Mouse (Mus musculus) liver, embryonic 15.5 days (tissue): Measurements from ENCODE around the gene Reep1. TPM values are rescaled to one million over a fixed set of nuclear protein-coding genes. Genes with fewer than 3 reads are reported as not detected.

Experiments used
- ATAC-seq: fragments of 200-750 bp; cut with Nextera tagmentation; 2 replicates; pipeline ENCODE4 v1.8.0; 2017; ENCODE audit warnings: moderate number of reproducible peaks, mild to moderate bottlenecking, moderate library complexity; ENCODE audit not compliant: insufficient read depth
- H3K27ac ChIP-seq: fragments of 300-500 bp; sonication (generic); replicated peaks from 2 replicates; pipeline ENCODE4 v1.5.1; 2015; ENCODE audit warnings: mild to moderate bottlenecking, inconsistent platforms
- H3K27me3 ChIP-seq: fragments of 300-500 bp; sonication (generic); 2 replicates; pipeline ENCODE4 v1.6.1; 2015; ENCODE audit warnings: mild to moderate bottlenecking, inconsistent platforms
- H3K36me3 ChIP-seq: fragments of 300-500 bp; sonication (generic); replicated peaks from 2 replicates; pipeline ENCODE4 v1.6.1; 2015; ENCODE audit warnings: moderate library complexity, mild to moderate bottlenecking, inconsistent platforms
- H3K4me1 ChIP-seq: fragments of 300-500 bp; sonication (generic); replicated peaks from 2 replicates; pipeline ENCODE4 v1.6.1; 2015; ENCODE audit warnings: inconsistent platforms
- H3K4me2 ChIP-seq: fragments of 300-500 bp; sonication (generic); 2 replicates; pipeline ENCODE4 v1.6.1; 2015; ENCODE audit warnings: moderate library complexity, mild to moderate bottlenecking, inconsistent platforms
- H3K4me3 ChIP-seq: fragments of 300-500 bp; sonication (generic); replicated peaks from 2 replicates; pipeline ENCODE4 v1.5.1; 2015; ENCODE audit warnings: mild to moderate bottlenecking, inconsistent platforms
- H3K9ac ChIP-seq: fragments of 300-500 bp; sonication (generic); 2 replicates; pipeline ENCODE4 v1.6.1; 2015; ENCODE audit warnings: moderate library complexity, mild to moderate bottlenecking, inconsistent platforms
- H3K9me3 ChIP-seq: fragments of 300-500 bp; sonication (generic); replicated peaks from 2 replicates; pipeline ENCODE4 v1.6.1; 2016; ENCODE audit warnings: inconsistent platforms
- WGBS: fragments of 180-500 bp; shearing (Covaris S2); methylation state at CpG from one replicate; pipeline ENCODE4 v1.1.7; 2015; ENCODE audit warnings: mixed read lengths; ENCODE audit not compliant: insufficient replicate concordance; 5-methylcytosine and 5-hydroxymethylcytosine counted together
- polyA plus RNA-seq: library from polyadenylated mRNA; unstranded; fragments of >200 nt; fragmentation: Nextera tagmentation; extraction: Ambion mirVana; gene quantifications from 2 replicates; pipeline ENCODE4 v1.2.1, GENCODE M21; 2015

The Reep1 gene
- 3.2 and 3.3 TPM in 2 replicates for polyA plus RNA-seq

- peak within 1 kb of the TSS; percentile 32; the same call in 1 of the 2 replicates for H3K9ac ChIP-seq
- H3K4me2 ChIP-seq = peak within 1 kb of the TSS; percentile 75
- no peaks in the 10 kb centered on the region for H3K9me3 ChIP-seq
- H3K36me3 ChIP-seq = no peaks in the 10 kb centered on the region
- H3K4me1 ChIP-seq = peaks cover 13% of the 10 kb centered on the region; the same call in 1 of the 2 replicates
- WGBS = under 1% methylated on average over 88 of the region's 91 CpGs
- peak within 1 kb of the TSS; percentile 56 for H3K4me3 ChIP-seq
- peak; percentile 87 for ATAC-seq
- no peak within 1 kb of the TSS for H3K27ac ChIP-seq
- peaks cover 64% of the 10 kb centered on the region for H3K27me3 ChIP-seq
Measured at GRCm38 (mm10) chr6:71707511-71708501, at the start of gene Reep1. TSS of gene Reep1 (plus strand) at chr6:71707561.

- Histone ChIP-seq H3K27ac (no peak overlapping the region), H3K4me3 (no peak overlapping the region), H3K4me1 (peaks cover 47% of the 10 kb centered on the region), H3K4me2 (no peak overlapping the region), H3K9me3 (no peaks in the 10 kb centered on the region), H3K36me3 (no peaks in the 10 kb centered on the region), H3K9ac (no peak overlapping the region), H3K27me3 (no peaks in the 10 kb centered on the region)
- 24% methylated on average over 2 of the region's 2 CpGs for WGBS
- ATAC-seq = peak; percentile 12; the same call in 1 of the 2 replicates
Measured at GRCm38 (mm10) chr6:71658290-71658689, 49.1 kb upstream of the Reep1 start.

GRCm38 (mm10) chr6:71664511-71664910, 42.9 kb upstream of the Reep1 start:
- Histone ChIP-seq H3K27ac (no peak overlapping the region), H3K9me3 (no peaks in the 10 kb centered on the region), H3K4me1 (peaks cover 28% of the 10 kb centered on the region), H3K27me3 (no peaks in the 10 kb centered on the region), H3K9ac (no peak overlapping the region), H3K4me2 (no peak overlapping the region), H3K4me3 (no peak overlapping the region), H3K36me3 (no peaks in the 10 kb centered on the region)
- WGBS = 55% methylated on average over 1 of the region's 1 CpGs
- ATAC-seq = no peak

DNA sequence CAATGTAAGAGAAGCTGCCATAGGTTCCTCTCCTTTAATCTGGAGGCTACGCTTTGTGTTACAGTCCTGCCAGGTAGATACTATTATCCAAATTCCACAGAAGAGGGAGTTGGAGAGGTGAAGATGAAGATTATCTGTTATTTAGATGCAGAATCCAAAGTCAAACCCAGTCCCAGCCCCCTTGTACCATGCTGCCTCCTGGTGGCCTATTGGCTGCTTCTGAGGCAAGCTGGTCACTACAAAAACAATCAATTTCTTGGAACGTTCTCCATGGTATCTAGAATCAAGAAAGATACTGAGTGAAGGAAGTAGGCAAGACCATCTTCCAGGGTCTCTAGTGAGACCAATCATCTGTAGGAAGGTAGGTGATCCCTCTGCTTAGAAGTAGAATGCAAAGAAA, 34.2 kb upstream of the Reep1 start:
- ATAC-seq = no peak
- no peak overlapping the region for H3K27ac ChIP-seq
- WGBS = 43% methylated on average over 2 of the region's 2 CpGs

GRCm38 (mm10) chr6:71678891-71679290, 28.5 kb upstream of the Reep1 start:
- H3K9ac ChIP-seq = no peak overlapping the region
- H3K4me2 ChIP-seq = no peak overlapping the region
- H3K4me1 ChIP-seq = no peaks in the 10 kb centered on the region
- ATAC-seq = no peak
- H3K27me3 ChIP-seq = peaks cover 3% of the 10 kb centered on the region; the same call in 1 of the 2 replicates
- H3K4me3 ChIP-seq = no peak overlapping the region
- H3K36me3 ChIP-seq = no peaks in the 10 kb centered on the region
- WGBS = 51% methylated on average over 7 of the region's 7 CpGs
- no peak overlapping the region for H3K27ac ChIP-seq
- no peaks in the 10 kb centered on the region for H3K9me3 ChIP-seq

More for the DNA sequence above, 34.2 kb upstream of the Reep1 start:
- Histone ChIP-seq H3K4me1 (no peaks in the 10 kb centered on the region), H3K4me3 (no peak overlapping the region), H3K36me3 (no peaks in the 10 kb centered on the region), H3K4me2 (no peak overlapping the region), H3K9ac (no peak overlapping the region), H3K27me3 (peaks cover 3% of the 10 kb centered on the region; the same call in 1 of the 2 replicates), H3K9me3 (no peaks in the 10 kb centered on the region)

DNA sequence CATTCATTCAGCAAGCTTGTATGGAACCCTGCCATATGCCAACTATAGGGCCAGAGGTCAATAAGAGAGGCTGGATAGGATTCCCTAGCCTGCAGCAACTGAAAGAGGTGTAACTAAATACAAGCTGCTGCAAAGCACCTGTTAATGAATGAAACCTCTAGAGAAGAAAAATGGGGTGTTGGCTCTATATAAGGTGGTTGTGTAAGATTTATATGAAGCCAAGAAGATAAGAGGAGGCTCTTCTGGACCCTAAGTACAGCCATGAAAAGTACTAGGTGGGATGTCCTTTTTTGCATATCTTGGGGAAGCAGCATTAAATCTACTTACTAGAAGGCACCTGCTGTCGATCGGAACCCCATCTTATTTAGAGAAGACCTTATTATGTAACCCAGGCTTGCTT, 12.2 kb upstream of the Reep1 start:
- 78% methylated on average over 2 of the region's 2 CpGs for WGBS
- no peak overlapping the region for H3K27ac ChIP-seq
- ATAC-seq = no peak

GRCm38 (mm10) chr6:71695599-71695998, 11.8 kb upstream of the Reep1 start:
- Histone ChIP-seq H3K27me3 (peaks cover 5% of the 10 kb centered on the region; the same call in 1 of the 2 replicates), H3K4me3 (no peak overlapping the region), H3K27ac (no peak overlapping the region), H3K9ac (no peak overlapping the region), H3K4me1 (no peaks in the 10 kb centered on the region), H3K9me3 (no peaks in the 10 kb centered on the region), H3K36me3 (no peaks in the 10 kb centered on the region), H3K4me2 (no peak overlapping the region)
- ATAC-seq = no peak
- 74% methylated on average over 3 of the region's 3 CpGs for WGBS

More for the DNA sequence above, 12.2 kb upstream of the Reep1 start:
- Histone ChIP-seq H3K9me3 (no peaks in the 10 kb centered on the region), H3K4me2 (no peak overlapping the region), H3K4me3 (no peak overlapping the region), H3K9ac (no peak overlapping the region), H3K27me3 (peaks cover 5% of the 10 kb centered on the region; the same call in 1 of the 2 replicates), H3K4me1 (no peaks in the 10 kb centered on the region), H3K36me3 (no peaks in the 10 kb centered on the region)

DNA sequence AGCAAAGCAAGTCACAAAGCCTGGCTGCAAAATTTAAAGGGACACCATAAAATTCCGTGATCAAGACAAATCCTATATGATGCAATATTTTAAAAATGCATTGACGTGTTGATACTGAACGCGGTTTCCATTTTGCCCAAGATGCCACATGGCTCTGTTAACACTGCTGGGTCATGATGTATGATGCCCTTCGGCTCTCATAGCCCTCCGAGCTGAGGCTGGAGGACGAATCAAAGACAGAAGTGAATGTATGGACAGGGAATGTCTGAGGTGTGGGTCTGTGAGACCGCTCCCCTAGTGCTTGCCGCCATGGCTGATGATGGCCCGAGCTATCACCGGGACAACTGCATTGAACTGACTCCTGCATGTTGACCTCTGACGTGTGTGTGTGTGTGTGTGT, 490 bp upstream of the Reep1 start:
- Histone ChIP-seq H3K9me3 (no peaks in the 10 kb centered on the region), H3K4me2 (no peak overlapping the region), H3K27me3 (peaks cover 68% of the 10 kb centered on the region), H3K27ac (no peak overlapping the region), H3K4me3 (no peak overlapping the region), H3K9ac (no peak overlapping the region), H3K36me3 (no peaks in the 10 kb centered on the region), H3K4me1 (peaks cover 13% of the 10 kb centered on the region; the same call in 1 of the 2 replicates)
- ATAC-seq = no peak
- WGBS = 66% methylated on average over 12 of the region's 12 CpGs

- no peak for ATAC-seq
- 15% methylated on average over 3 of the region's 3 CpGs for WGBS
- H3K9ac ChIP-seq = no peak overlapping the region
- no peaks in the 10 kb centered on the region for H3K36me3 ChIP-seq
- peak overlapping the region; percentile 75 for H3K4me2 ChIP-seq
- H3K27me3 ChIP-seq = peaks cover 64% of the 10 kb centered on the region
- H3K4me3 ChIP-seq = peak overlapping the region; percentile 56
- no peaks in the 10 kb centered on the region for H3K9me3 ChIP-seq
- H3K27ac ChIP-seq = no peak overlapping the region
- peaks cover 13% of the 10 kb centered on the region; the same call in 1 of the 2 replicates for H3K4me1 ChIP-seq
Measured at GRCm38 (mm10) chr6:71708528-71708927, 1.2 kb downstream of the Reep1 start.

- Histone ChIP-seq H3K4me1 (peaks cover 13% of the 10 kb centered on the region; the same call in 1 of the 2 replicates), H3K4me3 (no peak overlapping the region), H3K9me3 (no peaks in the 10 kb centered on the region), H3K27me3 (peaks cover 55% of the 10 kb centered on the region), H3K9ac (no peak overlapping the region), H3K4me2 (no peak overlapping the region), H3K27ac (no peak overlapping the region), H3K36me3 (no peaks in the 10 kb centered on the region)
- 65% methylated on average over 3 of the region's 3 CpGs for WGBS
- ATAC-seq = no peak
Measured at GRCm38 (mm10) chr6:71710323-71710722, 3.0 kb downstream of the Reep1 start.

GRCm38 (mm10) chr6:71711201-71711600, 3.8 kb downstream of the Reep1 start:
- no peak for ATAC-seq
- Histone ChIP-seq H3K9me3 (no peaks in the 10 kb centered on the region), H3K4me3 (no peak overlapping the region), H3K4me2 (no peak overlapping the region), H3K27me3 (peaks cover 46% of the 10 kb centered on the region), H3K27ac (no peak overlapping the region), H3K4me1 (peaks cover 13% of the 10 kb centered on the region; the same call in 1 of the 2 replicates), H3K9ac (no peak overlapping the region), H3K36me3 (no peaks in the 10 kb centered on the region)
- WGBS = 71% methylated on average over 5 of the region's 5 CpGs
